Mouse (Mus musculus) forebrain, embryonic 11.5 days (tissue): ENCODE results near the gene AU022252. TPM values are rescaled to one million over a fixed set of nuclear protein-coding genes. Genes with fewer than 3 reads are reported as not detected.

Experiments used
- ATAC-seq: fragments of 200-750 bp; cut with Nextera tagmentation; replicated peaks from 2 replicates; pipeline ENCODE4 v1.8.0; 2017; ENCODE audit warnings: moderate TSS enrichment; ENCODE audit not compliant: low FRiP score
- DNase-seq: peaks from one replicate; pipeline ENCODE4 v3.0.0-alpha.2; 2017; ENCODE audit warnings: low spot score
- H3K27ac ChIP-seq: fragments of 300-500 bp; sonication (generic); 2 replicates; pipeline ENCODE4 v1.5.1; 2014; ENCODE audit warnings: low read depth, low read length
- H3K27me3 ChIP-seq: fragments of 300-500 bp; sonication (generic); 2 replicates; pipeline ENCODE4 v1.6.1; 2014; ENCODE audit warnings: mild to moderate bottlenecking, low read length, mixed read lengths; ENCODE audit not compliant: control insufficient read depth, insufficient read depth
- H3K36me3 ChIP-seq: fragments of 300-500 bp; sonication (generic); 2 replicates; pipeline ENCODE4 v1.6.1; 2014; ENCODE audit warnings: mild to moderate bottlenecking, low read length, moderate library complexity, mixed read lengths; ENCODE audit not compliant: control insufficient read depth, insufficient read depth
- H3K4me1 ChIP-seq: fragments of 300-500 bp; sonication (generic); replicated peaks from 2 replicates; pipeline ENCODE4 v1.6.1; 2014; ENCODE audit warnings: low read length, mixed read lengths; ENCODE audit not compliant: control insufficient read depth, insufficient read depth
- H3K4me2 ChIP-seq: fragments of 300-500 bp; sonication (generic); 2 replicates; pipeline ENCODE4 v1.6.1; 2014; ENCODE audit warnings: low read depth, mild to moderate bottlenecking, low read length, moderate library complexity, mixed read lengths; ENCODE audit not compliant: severe bottlenecking
- H3K4me3 ChIP-seq: fragments of 300-500 bp; sonication (generic); 2 replicates; pipeline ENCODE4 v1.5.1; 2014; ENCODE audit warnings: low read depth, low read length
- H3K9ac ChIP-seq: fragments of 300-500 bp; sonication (generic); 2 replicates; pipeline ENCODE4 v1.6.1; 2014; ENCODE audit warnings: low read length
- H3K9me3 ChIP-seq: fragments of 300-500 bp; sonication (generic); 2 replicates; pipeline ENCODE4 v1.6.1; 2016; ENCODE audit warnings: low read length, mixed read lengths; ENCODE audit not compliant: control insufficient read depth
- WGBS: fragments of 180-500 bp; shearing (Covaris S2); extraction: QIAGEN DNeasy Blood & Tissue Kit; methylation state at CpG from one replicate; pipeline ENCODE4 v1.1.7; 2014; 5-methylcytosine and 5-hydroxymethylcytosine counted together
- polyA plus RNA-seq: library from polyadenylated mRNA; unstranded; fragments of >200 nt; fragmentation: Nextera tagmentation; extraction: Ambion mirVana; gene quantifications from 2 replicates; pipeline ENCODE4 v1.2.1, GENCODE M21; 2014

The AU022252 gene
- polyA plus RNA-seq, 1 experiment from 2014 or later = 37.8 TPM

GRCm38 (mm10) chr4:119238661-119239060, 6.1 kb upstream of the AU022252 start:
- no peak overlapping the region for H3K4me2 ChIP-seq
- no peak for DNase-seq
- H3K9me3 ChIP-seq = no peaks in the 10 kb centered on the region
- H3K9ac ChIP-seq = no peak overlapping the region
- peaks cover 1% of the 10 kb centered on the region; the same call in 1 of the 2 replicates for H3K4me1 ChIP-seq
- no peak for ATAC-seq
- no peak overlapping the region for H3K4me3 ChIP-seq
- H3K27me3 ChIP-seq = no peaks in the 10 kb centered on the region
- no peak overlapping the region for H3K27ac ChIP-seq
- no peaks in the 10 kb centered on the region for H3K36me3 ChIP-seq
- 81% methylated on average over 3 of the region's 3 CpGs for WGBS

- Histone ChIP-seq H3K9me3 (no peaks in the 10 kb centered on the region), H3K27me3 (no peaks in the 10 kb centered on the region), H3K36me3 (no peaks in the 10 kb centered on the region), H3K4me2 (no peak overlapping the region), H3K4me3 (no peak overlapping the region), H3K4me1 (peaks cover 3% of the 10 kb centered on the region), H3K27ac (no peak overlapping the region), H3K9ac (no peak overlapping the region)
- no peak for ATAC-seq
- DNase-seq = no peak
- WGBS = 84% methylated on average over 3 of the region's 3 CpGs
These were observed 1.8 kb upstream of the AU022252 start for GRCm38 (mm10) chr4:119234348-119234747.

GRCm38 (mm10) chr4:119233256-119233901, 867 bp upstream of the AU022252 start:
- Histone ChIP-seq H3K4me2 (peak overlapping the region; percentile 95), H3K36me3 (no peaks in the 10 kb centered on the region), H3K4me3 (peak overlapping the region; percentile 84), H3K9me3 (no peaks in the 10 kb centered on the region), H3K4me1 (peaks cover 3% of the 10 kb centered on the region), H3K9ac (peak overlapping the region; percentile 70), H3K27me3 (no peaks in the 10 kb centered on the region), H3K27ac (no peak overlapping the region)
- peak; percentile 79 for DNase-seq
- peak; percentile 51 for ATAC-seq
- WGBS = under 1% methylated on average over 36 of the region's 36 CpGs

GRCm38 (mm10) chr4:119226751-119227150, 5.8 kb downstream of the AU022252 start:
- peaks cover 4% of the 10 kb centered on the region; the same call in 1 of the 2 replicates for H3K36me3 ChIP-seq
- no peak overlapping the region for H3K27ac ChIP-seq
- WGBS = 92% methylated on average over 11 of the region's 11 CpGs
- no peaks in the 10 kb centered on the region; the same call in 1 of the 2 replicates for H3K4me1 ChIP-seq
- ATAC-seq (no peak), DNase-seq (no peak)
- H3K4me2 ChIP-seq = no peak overlapping the region
- no peak overlapping the region for H3K4me3 ChIP-seq
- H3K9ac ChIP-seq = no peak overlapping the region
- H3K9me3 ChIP-seq = no peaks in the 10 kb centered on the region
- H3K27me3 ChIP-seq = no peaks in the 10 kb centered on the region

- no peak for ATAC-seq
- H3K27me3 ChIP-seq = no peaks in the 10 kb centered on the region
- no peak overlapping the region for H3K4me3 ChIP-seq
- no peaks in the 10 kb centered on the region for H3K9me3 ChIP-seq
- peaks cover 4% of the 10 kb centered on the region; the same call in 1 of the 2 replicates for H3K36me3 ChIP-seq
- H3K9ac ChIP-seq = no peak overlapping the region
- H3K4me2 ChIP-seq = no peak overlapping the region
- no peaks in the 10 kb centered on the region for H3K4me1 ChIP-seq
- DNase-seq = no peak
- H3K27ac ChIP-seq = no peak overlapping the region
- 94% methylated on average over 9 of the region's 9 CpGs for WGBS
These were observed 6.8 kb downstream of the AU022252 start for GRCm38 (mm10) chr4:119225719-119226118.

- ATAC-seq (no peak), DNase-seq (no peak)
- H3K4me3 ChIP-seq = no peak overlapping the region
- H3K9me3 ChIP-seq = no peaks in the 10 kb centered on the region
- H3K27ac ChIP-seq = no peak overlapping the region
- H3K27me3 ChIP-seq = no peaks in the 10 kb centered on the region
- H3K36me3 ChIP-seq = peaks cover 4% of the 10 kb centered on the region; the same call in 1 of the 2 replicates
- no peak overlapping the region for H3K4me2 ChIP-seq
- no peaks in the 10 kb centered on the region for H3K4me1 ChIP-seq
- 89% methylated on average over 3 of the region's 3 CpGs for WGBS
- H3K9ac ChIP-seq = no peak overlapping the region
These were observed 8.0 kb downstream of the AU022252 start for GRCm38 (mm10) chr4:119224534-119224933.

GRCm38 (mm10) chr4:119223696-119224095, 8.8 kb downstream of the AU022252 start:
- ATAC-seq = 0 out of 2 replicates have a peak, but pooled peaks have one; percentile 24
- 86% methylated on average over 1 of the region's 1 CpGs for WGBS
- Histone ChIP-seq H3K4me1 (no peaks in the 10 kb centered on the region), H3K27ac (no peak overlapping the region), H3K9me3 (no peaks in the 10 kb centered on the region), H3K9ac (no peak overlapping the region), H3K4me3 (no peak overlapping the region), H3K36me3 (peaks cover 4% of the 10 kb centered on the region; the same call in 1 of the 2 replicates), H3K4me2 (no peak overlapping the region), H3K27me3 (no peaks in the 10 kb centered on the region)
- no peak for DNase-seq

- H3K4me3 ChIP-seq = no peak within 1 kb of the TSS
- no peak for DNase-seq
These were observed 14.3 kb downstream of the AU022252 start, which contains the start of gene Tmem269 for GRCm38 (mm10) chr4:119218169-119218568. TSS of gene Tmem269 (minus strand) at chr4:119218217.

GRCm38 (mm10) chr4:119216667-119217066, 15.8 kb downstream of the AU022252 start:
- DNase-seq (no peak), ATAC-seq (no peak)
- H3K9ac ChIP-seq = no peak overlapping the region
- no peaks in the 10 kb centered on the region for H3K9me3 ChIP-seq
- H3K4me1 ChIP-seq = peaks cover 4% of the 10 kb centered on the region; the same call in 1 of the 2 replicates
- no peak overlapping the region for H3K4me3 ChIP-seq
- no peaks in the 10 kb centered on the region for H3K27me3 ChIP-seq
- no peak overlapping the region for H3K27ac ChIP-seq
- H3K36me3 ChIP-seq = no peaks in the 10 kb centered on the region
- H3K4me2 ChIP-seq = no peak overlapping the region
- WGBS = 83% methylated on average over 8 of the region's 8 CpGs

More at GRCm38 (mm10) chr4:119218169-119218568, 14.3 kb downstream of the AU022252 start, which contains the start of gene Tmem269:
- 0 out of 2 replicates have a peak, but pooled peaks have one; percentile 24 for ATAC-seq
- Histone ChIP-seq H3K4me2 (no peak within 1 kb of the TSS), H3K9ac (no peak within 1 kb of the TSS), H3K36me3 (no peaks in the 10 kb centered on the region), H3K27ac (no peak within 1 kb of the TSS), H3K4me1 (peaks cover 4% of the 10 kb centered on the region; the same call in 1 of the 2 replicates), H3K9me3 (no peaks in the 10 kb centered on the region), H3K27me3 (no peaks in the 10 kb centered on the region)
- 6% methylated on average over 11 of the region's 11 CpGs for WGBS
